Mouse (Mus musculus): ENCODE data around the gene Msl2.

GRCm38 (mm10) chr9:101096461-101096860 lies 22.6 kb downstream of the Msl2 start:
- TF ChIP-seq POLR2A (IDR thresholded peaks at IDR 0.05; ENCODE audit: insufficient read depth, low read depth, low read length) (no peak), CTCF (IDR thresholded peaks at IDR 0.05; ENCODE audit: insufficient read depth, low read depth, low read length) (no peak)

All from olfactory bulb, adult 2 months (tissue).